Mouse (Mus musculus) heart, embryonic 13.5 days (tissue): ENCODE measurements around the gene C1qtnf3. TPM values are rescaled to one million over a fixed set of nuclear protein-coding genes. Genes with fewer than 3 reads are reported as not detected.

ENCODE experiments used
- ATAC-seq: fragments of 200-750 bp; cut with Nextera tagmentation; 2 replicates; pipeline ENCODE4 v1.8.0; 2017; ENCODE audit warnings: moderate TSS enrichment; ENCODE audit not compliant: insufficient number of reproducible peaks, low FRiP score, low TSS enrichment; ENCODE audit errors: extremely low read depth
- H3K27ac ChIP-seq: fragments of 300-500 bp; sonication (generic); replicated peaks from 2 replicates; pipeline ENCODE4 v1.5.1; 2015; ENCODE audit warnings: moderate library complexity, mild to moderate bottlenecking, inconsistent platforms
- H3K27me3 ChIP-seq: fragments of 300-500 bp; sonication (generic); replicated peaks from 2 replicates; pipeline ENCODE4 v1.6.1; 2015; ENCODE audit warnings: mild to moderate bottlenecking, inconsistent platforms
- H3K36me3 ChIP-seq: fragments of 300-500 bp; sonication (generic); 2 replicates; pipeline ENCODE4 v1.6.1; 2015; ENCODE audit warnings: mild to moderate bottlenecking, inconsistent platforms
- H3K4me1 ChIP-seq: fragments of 300-500 bp; sonication (generic); 2 replicates; pipeline ENCODE4 v1.6.1; 2015; ENCODE audit warnings: inconsistent platforms
- H3K4me2 ChIP-seq: fragments of 300-500 bp; sonication (generic); 2 replicates; pipeline ENCODE4 v1.6.1; 2015; ENCODE audit warnings: inconsistent platforms, mild to moderate bottlenecking, moderate library complexity
- H3K4me3 ChIP-seq: fragments of 300-500 bp; sonication (generic); 2 replicates; pipeline ENCODE4 v1.5.1; 2015; ENCODE audit warnings: moderate library complexity, mild to moderate bottlenecking, inconsistent platforms
- H3K9ac ChIP-seq: fragments of 300-500 bp; sonication (generic); 2 replicates; pipeline ENCODE4 v1.6.1; 2015; ENCODE audit warnings: inconsistent platforms, mild to moderate bottlenecking, moderate library complexity
- H3K9me3 ChIP-seq: fragments of 300-500 bp; sonication (generic); 2 replicates; pipeline ENCODE4 v1.6.1; 2016; ENCODE audit warnings: inconsistent platforms
- WGBS: fragments of 180-500 bp; shearing (Covaris S2); methylation state at CpG from one replicate; pipeline ENCODE4 v1.1.7; 2015; ENCODE audit warnings: mixed read lengths; 5-methylcytosine and 5-hydroxymethylcytosine counted together
- polyA plus RNA-seq: library from polyadenylated mRNA; unstranded; fragments of >200 nt; fragmentation: Nextera tagmentation; extraction: Ambion mirVana; gene quantifications from 2 replicates; pipeline ENCODE4 v1.2.1, GENCODE M21; 2015

The C1qtnf3 gene
- polyA plus RNA-seq, 1 experiment from 2014 or later = 0.16 TPM

DNA sequence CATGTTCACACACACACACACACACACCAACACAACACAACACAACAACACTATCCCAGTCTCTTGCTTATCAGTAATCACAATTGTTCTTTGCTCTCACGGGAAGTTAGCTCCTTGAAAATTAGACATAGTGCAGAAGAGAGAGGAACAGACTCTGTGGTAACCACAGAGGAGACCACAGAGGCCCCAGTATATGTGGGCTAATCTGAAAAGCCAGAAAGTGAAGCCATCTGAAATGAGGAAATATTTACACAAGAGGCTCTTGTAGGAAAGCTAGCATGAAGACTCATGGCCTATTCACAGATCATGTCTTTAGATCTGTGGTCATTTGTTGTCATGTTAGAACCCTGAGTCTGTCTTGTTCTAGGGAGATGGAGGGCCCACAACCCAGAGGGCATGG, 18.2 kb upstream of the C1qtnf3 start:
- WGBS = 49% methylated on average over 1 of the region's 1 CpGs
- Histone ChIP-seq H3K4me1 (no peaks in the 10 kb centered on the region), H3K9me3 (no peaks in the 10 kb centered on the region), H3K4me2 (no peak overlapping the region), H3K36me3 (no peaks in the 10 kb centered on the region), H3K27ac (no peak overlapping the region), H3K27me3 (no peaks in the 10 kb centered on the region), H3K9ac (no peak overlapping the region), H3K4me3 (no peak overlapping the region)
- ATAC-seq = no peak

DNA sequence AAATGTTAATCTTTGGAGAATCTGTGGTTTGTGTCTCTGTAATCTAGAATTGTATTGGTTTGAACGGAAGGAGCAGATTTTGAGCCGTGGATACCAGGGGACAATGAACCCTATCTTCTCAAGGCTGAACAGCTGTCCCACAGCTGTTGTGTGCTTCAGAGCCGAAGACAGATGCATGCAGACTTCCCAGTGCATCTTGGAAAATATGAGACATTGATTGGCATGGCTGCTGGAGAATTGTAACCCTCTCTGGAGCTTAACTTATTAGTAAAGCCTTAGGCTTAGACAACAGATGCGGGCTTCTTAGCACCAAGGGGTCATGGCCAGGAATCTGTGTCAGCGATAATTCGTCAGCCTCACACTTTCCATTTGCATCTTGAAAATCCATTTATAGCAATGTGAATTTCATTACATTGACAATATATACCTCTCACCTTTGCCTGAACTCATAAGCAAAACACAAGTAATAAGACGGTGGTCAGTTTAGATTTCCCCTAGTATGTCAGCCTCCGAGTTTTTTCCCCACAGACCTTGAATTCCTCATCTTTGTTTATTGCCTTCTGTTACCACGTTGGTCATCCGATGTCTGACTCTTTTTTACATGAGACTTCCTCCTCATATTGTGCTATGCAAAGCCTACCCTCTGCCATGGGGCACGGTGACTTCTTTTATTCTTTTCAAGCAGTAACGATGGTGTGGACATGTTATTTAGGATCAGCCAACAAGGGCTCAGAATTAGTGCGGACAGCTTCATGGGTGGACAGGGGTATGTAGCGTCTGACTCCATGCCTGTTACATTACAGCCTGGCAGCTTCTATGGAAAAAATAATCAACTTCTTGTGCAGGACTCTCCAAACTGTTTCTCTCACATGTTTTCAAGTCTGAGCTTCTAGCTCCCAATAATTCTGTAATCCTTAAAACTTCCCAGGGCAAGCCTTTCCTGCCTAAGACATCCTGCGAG, 11.7 kb upstream of the C1qtnf3 start:
- no peak for ATAC-seq
- H3K4me3 ChIP-seq = no peak overlapping the region
- no peak overlapping the region for H3K4me2 ChIP-seq
- H3K4me1 ChIP-seq = no peaks in the 10 kb centered on the region
- no peak overlapping the region for H3K9ac ChIP-seq
- H3K27me3 ChIP-seq = no peaks in the 10 kb centered on the region
- no peak overlapping the region for H3K27ac ChIP-seq
- H3K36me3 ChIP-seq = no peaks in the 10 kb centered on the region
- no peaks in the 10 kb centered on the region for H3K9me3 ChIP-seq
- 67% methylated on average over 15 of the region's 15 CpGs for WGBS

DNA sequence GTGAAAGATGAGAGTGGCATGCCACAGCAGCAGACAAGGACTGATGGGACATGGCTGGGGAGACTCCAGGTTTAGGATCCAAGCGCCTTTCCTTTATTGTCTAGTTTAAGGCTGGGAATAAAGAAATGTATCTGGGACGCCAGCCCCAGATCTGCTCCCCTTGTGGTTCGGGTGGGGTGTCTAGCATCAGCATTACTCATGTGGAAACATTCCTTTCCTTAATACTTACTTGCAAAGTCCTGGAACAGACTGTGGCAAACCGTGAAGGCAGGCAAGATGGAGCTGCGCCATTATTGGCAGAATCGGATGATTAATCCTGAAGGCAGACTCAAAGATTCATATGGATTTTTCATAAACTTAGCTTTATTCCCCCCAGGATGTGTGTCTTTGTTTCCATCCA, 10.2 kb upstream of the C1qtnf3 start:
- H3K9me3 ChIP-seq = no peaks in the 10 kb centered on the region
- no peak overlapping the region for H3K27ac ChIP-seq
- H3K27me3 ChIP-seq = no peaks in the 10 kb centered on the region; the same call in 1 of the 2 replicates
- WGBS = 80% methylated on average over 6 of the region's 6 CpGs
- no peak overlapping the region for H3K9ac ChIP-seq
- no peaks in the 10 kb centered on the region for H3K4me1 ChIP-seq
- no peak overlapping the region for H3K4me3 ChIP-seq
- no peak overlapping the region for H3K4me2 ChIP-seq
- ATAC-seq = no peak
- H3K36me3 ChIP-seq = no peaks in the 10 kb centered on the region

DNA sequence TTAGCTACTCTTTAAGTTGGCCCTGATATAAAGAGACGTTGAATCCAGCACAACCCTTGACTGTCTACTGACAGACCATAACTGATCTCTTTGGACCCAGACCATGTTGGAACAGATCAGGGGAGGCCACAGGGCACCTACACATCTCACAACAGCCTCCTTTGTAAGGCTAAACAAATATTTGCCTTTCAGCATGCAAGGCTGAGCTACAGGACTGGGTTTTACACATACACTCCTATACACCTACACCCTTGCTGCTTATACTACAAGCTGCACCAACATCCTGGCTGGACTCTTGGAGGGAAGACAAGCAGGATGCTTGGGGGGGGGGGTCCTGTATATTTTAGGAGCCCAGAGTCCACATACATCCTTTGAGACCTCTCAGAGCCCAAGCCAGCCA, 4.3 kb upstream of the C1qtnf3 start:
- Histone ChIP-seq H3K27me3 (no peaks in the 10 kb centered on the region; the same call in 1 of the 2 replicates), H3K4me1 (no peaks in the 10 kb centered on the region)
- WGBS = 82% methylated on average over 1 of the region's 1 CpGs

DNA sequence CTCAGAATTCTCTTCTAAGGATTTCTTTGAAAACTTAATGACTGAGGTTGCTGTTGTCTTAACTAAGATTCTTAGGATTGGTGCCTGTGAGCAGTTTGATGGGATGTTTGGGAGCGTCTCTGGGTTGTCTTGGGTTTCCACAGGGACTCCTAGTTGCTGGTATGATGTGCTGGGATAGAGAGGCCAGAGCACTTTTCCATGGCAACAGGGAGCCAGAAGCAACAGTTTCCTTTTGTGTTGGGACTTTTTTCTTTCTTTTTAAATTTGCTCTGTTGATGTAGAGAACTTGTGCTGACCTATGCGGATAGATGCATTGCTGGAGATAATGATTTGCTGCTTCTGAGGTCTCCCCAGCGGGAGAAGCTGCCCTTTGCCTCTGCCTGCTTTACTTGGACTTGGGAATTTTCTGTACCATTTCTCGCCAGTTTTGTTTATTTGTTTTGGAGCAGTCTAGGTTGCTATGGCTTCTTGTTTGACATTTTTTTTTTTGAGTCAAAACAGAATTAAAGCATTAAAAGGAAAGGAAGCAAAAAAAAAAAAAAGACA, 701 bp downstream of the C1qtnf3 start:
- Histone ChIP-seq H3K4me2 (no peak overlapping the region), H3K9ac (no peak overlapping the region), H3K9me3 (no peaks in the 10 kb centered on the region), H3K27ac (no peak overlapping the region), H3K27me3 (no peaks in the 10 kb centered on the region), H3K4me1 (no peaks in the 10 kb centered on the region), H3K36me3 (no peaks in the 10 kb centered on the region), H3K4me3 (no peak overlapping the region)
- WGBS = 50% methylated on average over 4 of the region's 4 CpGs
- no peak for ATAC-seq

More for the DNA sequence above, 4.3 kb upstream of the C1qtnf3 start:
- Histone ChIP-seq H3K4me3 (no peak overlapping the region), H3K9ac (no peak overlapping the region), H3K36me3 (no peaks in the 10 kb centered on the region), H3K4me2 (no peak overlapping the region), H3K9me3 (no peaks in the 10 kb centered on the region), H3K27ac (no peak overlapping the region)
- ATAC-seq = no peak

DNA sequence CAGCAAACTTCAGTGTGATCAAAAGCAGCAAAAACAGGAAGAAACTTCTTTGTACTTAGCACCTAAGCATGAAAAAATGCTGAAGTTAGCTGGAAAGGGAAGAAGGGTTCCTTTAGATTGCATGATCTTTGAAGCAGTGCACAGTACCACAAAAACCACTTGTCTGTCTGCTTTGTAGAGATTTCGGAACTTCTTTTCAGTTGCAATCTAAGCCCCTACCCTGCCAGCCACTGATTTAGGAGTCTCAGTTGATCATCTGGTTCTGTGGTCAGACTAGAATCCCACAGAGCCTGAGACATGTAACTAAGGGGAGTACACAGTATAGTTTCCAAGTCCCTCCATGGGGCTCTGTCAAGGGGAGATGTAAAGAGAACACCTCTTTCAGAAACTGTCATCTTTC, 1.3 kb downstream of the C1qtnf3 start:
- H3K4me3 ChIP-seq = no peak overlapping the region
- no peak overlapping the region for H3K9ac ChIP-seq
- H3K36me3 ChIP-seq = no peaks in the 10 kb centered on the region
- H3K4me1 ChIP-seq = no peaks in the 10 kb centered on the region
- no peak overlapping the region for H3K27ac ChIP-seq
- no peaks in the 10 kb centered on the region for H3K9me3 ChIP-seq
- WGBS = 70% methylated on average over 1 of the region's 1 CpGs
- H3K27me3 ChIP-seq = no peaks in the 10 kb centered on the region
- ATAC-seq = no peak
- no peak overlapping the region for H3K4me2 ChIP-seq

DNA sequence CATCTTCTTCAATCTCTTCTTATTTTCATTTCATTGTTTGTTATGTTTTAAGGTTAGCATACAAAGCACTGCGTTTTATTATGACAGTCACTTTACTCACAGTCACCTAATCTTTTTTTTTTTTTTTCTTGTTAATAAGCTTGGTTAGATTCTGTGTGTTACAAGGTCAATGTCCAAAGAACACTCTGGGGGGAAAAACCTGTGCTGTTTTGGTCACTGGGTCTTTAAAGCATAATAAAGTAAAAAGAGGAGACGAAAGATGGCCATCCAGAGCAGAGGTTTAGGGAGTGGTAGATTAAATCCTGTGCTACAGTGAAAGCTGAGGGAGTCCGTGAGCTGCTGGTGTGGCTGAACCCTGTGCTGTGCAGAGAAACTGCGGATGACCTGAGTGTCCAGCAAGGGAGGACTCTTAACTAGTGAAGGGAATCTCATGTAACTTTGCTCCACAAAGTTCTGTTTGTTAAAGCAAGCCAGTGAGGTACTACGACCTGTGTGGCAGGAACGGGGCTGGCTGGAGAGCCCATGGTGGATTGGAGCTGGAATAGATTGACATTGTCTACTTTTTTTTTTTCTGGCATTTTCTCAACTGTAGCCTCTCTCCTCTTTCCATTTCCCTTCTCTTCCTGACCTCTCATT, 2.4 kb downstream of the C1qtnf3 start:
- Histone ChIP-seq H3K36me3 (no peaks in the 10 kb centered on the region), H3K27me3 (no peaks in the 10 kb centered on the region), H3K27ac (no peak overlapping the region), H3K4me1 (no peaks in the 10 kb centered on the region), H3K9me3 (no peaks in the 10 kb centered on the region), H3K4me2 (no peak overlapping the region), H3K9ac (no peak overlapping the region), H3K4me3 (no peak overlapping the region)
- ATAC-seq = no peak
- 68% methylated on average over 6 of the region's 6 CpGs for WGBS

DNA sequence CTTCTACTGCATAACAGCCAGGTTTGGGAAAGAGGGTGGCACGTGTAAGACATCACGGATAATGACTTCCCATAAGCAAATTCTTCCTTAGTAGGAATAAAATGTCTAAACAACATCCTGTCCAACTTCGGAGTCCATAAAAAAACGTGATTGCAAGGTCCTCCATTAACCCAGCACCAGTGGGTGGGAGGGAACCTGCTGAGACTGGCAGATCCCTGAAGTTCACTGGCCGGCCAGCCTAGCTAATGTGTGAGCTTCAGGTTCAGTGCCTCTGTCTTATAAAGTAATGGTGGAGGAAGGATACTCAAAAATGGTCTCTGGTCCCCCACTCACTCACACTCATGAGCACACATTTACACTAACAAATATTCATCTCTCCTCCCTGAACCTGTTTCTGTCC, 3.0 kb downstream of the C1qtnf3 start:
- WGBS = 61% methylated on average over 5 of the region's 5 CpGs
- H3K4me3 ChIP-seq = no peak overlapping the region
- H3K4me2 ChIP-seq = no peak overlapping the region
- no peaks in the 10 kb centered on the region for H3K4me1 ChIP-seq
- no peak for ATAC-seq
- H3K27me3 ChIP-seq = no peaks in the 10 kb centered on the region
- H3K9ac ChIP-seq = no peak overlapping the region
- H3K9me3 ChIP-seq = no peaks in the 10 kb centered on the region
- no peak overlapping the region for H3K27ac ChIP-seq
- H3K36me3 ChIP-seq = no peaks in the 10 kb centered on the region

DNA sequence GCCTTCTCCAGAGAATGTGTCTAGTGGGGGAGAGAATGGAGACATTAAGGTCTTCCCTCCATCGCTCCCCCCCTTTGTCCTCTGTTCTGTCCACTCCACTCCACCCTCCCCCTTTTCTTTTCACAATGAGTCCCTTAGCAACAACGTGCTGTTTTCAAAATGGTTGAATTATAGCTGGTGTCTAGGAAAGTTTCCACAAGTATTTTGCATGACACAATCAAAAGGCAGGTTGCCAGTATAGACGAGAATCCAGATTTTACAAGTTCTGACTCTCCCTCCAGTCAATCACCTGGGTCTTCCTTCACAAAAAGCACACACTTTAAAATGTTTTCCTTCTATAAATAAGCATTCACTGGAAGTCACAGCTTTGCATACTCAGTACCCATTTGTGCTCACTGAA, 4.6 kb downstream of the C1qtnf3 start:
- H3K4me1 ChIP-seq = no peaks in the 10 kb centered on the region
- H3K4me2 ChIP-seq = no peak overlapping the region
- no peak overlapping the region for H3K27ac ChIP-seq
- 60% methylated on average over 3 of the region's 3 CpGs for WGBS
- no peaks in the 10 kb centered on the region for H3K9me3 ChIP-seq
- no peaks in the 10 kb centered on the region for H3K27me3 ChIP-seq
- H3K9ac ChIP-seq = no peak overlapping the region
- H3K4me3 ChIP-seq = no peak overlapping the region
- H3K36me3 ChIP-seq = no peaks in the 10 kb centered on the region
- no peak for ATAC-seq

DNA sequence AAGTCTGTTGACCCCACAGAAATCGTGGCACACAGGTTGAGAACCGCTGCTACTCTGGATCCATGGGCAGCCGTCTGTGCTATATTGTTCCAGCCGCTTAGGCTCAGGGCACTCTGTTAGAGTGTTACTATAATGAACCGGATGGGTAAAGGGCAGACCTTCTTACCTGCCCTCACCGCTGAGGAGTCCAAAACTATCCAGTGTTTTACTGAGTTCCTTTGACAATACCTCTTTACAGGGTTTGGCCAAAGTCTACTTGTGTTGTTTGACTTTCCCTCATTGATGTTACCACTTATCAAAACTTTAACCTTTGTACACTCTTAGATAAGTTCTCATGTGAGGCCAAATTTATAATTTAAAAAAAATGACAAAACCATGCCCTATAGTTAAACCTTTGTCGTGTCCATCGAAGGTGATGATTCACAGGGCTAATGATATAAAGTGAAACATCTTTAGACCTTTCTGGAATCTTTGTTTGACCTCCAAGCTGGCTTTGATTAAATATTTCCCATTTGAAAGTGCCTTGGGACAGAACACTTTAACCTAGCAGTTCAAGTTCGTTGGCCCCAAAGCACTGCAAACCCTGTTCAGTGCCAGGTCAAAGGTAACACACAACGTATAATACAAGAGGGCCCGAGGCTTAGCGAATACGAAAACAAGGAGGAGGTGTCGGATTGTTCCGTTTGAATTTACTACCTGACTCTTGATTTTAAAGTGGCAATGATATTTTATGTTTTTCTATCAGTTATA, 7.3 kb downstream of the C1qtnf3 start:
- no peak overlapping the region for H3K27ac ChIP-seq
- H3K9me3 ChIP-seq = no peaks in the 10 kb centered on the region
- H3K4me2 ChIP-seq = no peak overlapping the region
- no peak overlapping the region for H3K4me3 ChIP-seq
- no peaks in the 10 kb centered on the region for H3K27me3 ChIP-seq
- no peaks in the 10 kb centered on the region for H3K36me3 ChIP-seq
- no peak for ATAC-seq
- no peaks in the 10 kb centered on the region for H3K4me1 ChIP-seq
- 84% methylated on average over 15 of the region's 15 CpGs for WGBS
- H3K9ac ChIP-seq = no peak overlapping the region

DNA sequence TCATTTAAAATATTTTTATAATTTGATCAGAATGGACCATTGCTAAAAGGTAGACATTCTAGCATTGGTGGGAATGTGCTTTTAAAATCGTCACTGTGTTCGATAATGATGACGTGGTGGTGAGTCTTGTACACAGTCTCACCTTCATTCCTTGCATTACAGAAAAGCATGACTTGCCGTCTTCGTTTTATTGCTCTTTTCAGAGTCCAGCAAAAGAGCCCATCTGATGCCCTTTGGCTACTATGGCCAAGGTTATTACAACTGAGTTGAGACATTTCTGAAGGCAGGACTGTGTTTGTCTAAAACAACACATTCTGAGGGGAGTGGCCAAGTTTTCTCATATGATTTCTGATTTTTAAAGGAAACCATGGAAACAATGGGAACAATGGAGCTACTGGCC, 8.1 kb downstream of the C1qtnf3 start:
- H3K27me3 ChIP-seq = no peaks in the 10 kb centered on the region
- no peaks in the 10 kb centered on the region for H3K4me1 ChIP-seq
- WGBS = 82% methylated on average over 5 of the region's 5 CpGs
- no peaks in the 10 kb centered on the region for H3K9me3 ChIP-seq
- H3K4me3 ChIP-seq = no peak overlapping the region
- no peak overlapping the region for H3K4me2 ChIP-seq
- no peak for ATAC-seq
- no peak overlapping the region for H3K9ac ChIP-seq
- H3K27ac ChIP-seq = no peak overlapping the region
- no peaks in the 10 kb centered on the region for H3K36me3 ChIP-seq
